Mouse (Mus musculus) left cerebral cortex, postnatal 14 days (tissue): ENCODE data around the gene Mapk8ip3. TPM values are rescaled to one million over a fixed set of nuclear protein-coding genes. Genes with fewer than 3 reads are reported as not detected.

ENCODE experiments used
- DNase-seq, 2 experiments: peaks; one replicate each; pipeline ENCODE4 v3.0.0; 2021 to 2022; ENCODE audit warnings: low spot score in 2 of 2, mixed read lengths in 1 of 2
- intact Hi-C: fragments of 180-260 bp; cut with DNase I; formaldehyde crosslinking; loops from one replicate; pipeline ENCODE4 v1.15.1; 2025
- total RNA-seq, 2 experiments: library from RNA; stranded (reverse); gene quantifications; 2 replicates each; pipeline ENCODE4 v1.2.3; 2021

Gene Mapk8ip3
- total RNA-seq, 2 experiments from 2014 or later = 315 to 321 TPM

- intact Hi-C loops = no loop called here
- no peak for DNase-seq
Measured at GRCm38 (mm10) chr17:24856589-24856988, 80.2 kb downstream of the Mapk8ip3 start.

GRCm38 (mm10) chr17:24855838-24856464, 80.8 kb downstream of the Mapk8ip3 start:
- intact Hi-C loops = no loop called here
- DNase-seq = no peak

GRCm38 (mm10) chr17:24851381-24852125, 85.2 kb downstream of the Mapk8ip3 start:
- intact Hi-C loops = no loop called here
- DNase-seq = no peak

GRCm38 (mm10) chr17:24850773-24851127, 86.0 kb downstream of the Mapk8ip3 start:
- intact Hi-C loops = no loop called here
- DNase-seq = no peak

DNA sequence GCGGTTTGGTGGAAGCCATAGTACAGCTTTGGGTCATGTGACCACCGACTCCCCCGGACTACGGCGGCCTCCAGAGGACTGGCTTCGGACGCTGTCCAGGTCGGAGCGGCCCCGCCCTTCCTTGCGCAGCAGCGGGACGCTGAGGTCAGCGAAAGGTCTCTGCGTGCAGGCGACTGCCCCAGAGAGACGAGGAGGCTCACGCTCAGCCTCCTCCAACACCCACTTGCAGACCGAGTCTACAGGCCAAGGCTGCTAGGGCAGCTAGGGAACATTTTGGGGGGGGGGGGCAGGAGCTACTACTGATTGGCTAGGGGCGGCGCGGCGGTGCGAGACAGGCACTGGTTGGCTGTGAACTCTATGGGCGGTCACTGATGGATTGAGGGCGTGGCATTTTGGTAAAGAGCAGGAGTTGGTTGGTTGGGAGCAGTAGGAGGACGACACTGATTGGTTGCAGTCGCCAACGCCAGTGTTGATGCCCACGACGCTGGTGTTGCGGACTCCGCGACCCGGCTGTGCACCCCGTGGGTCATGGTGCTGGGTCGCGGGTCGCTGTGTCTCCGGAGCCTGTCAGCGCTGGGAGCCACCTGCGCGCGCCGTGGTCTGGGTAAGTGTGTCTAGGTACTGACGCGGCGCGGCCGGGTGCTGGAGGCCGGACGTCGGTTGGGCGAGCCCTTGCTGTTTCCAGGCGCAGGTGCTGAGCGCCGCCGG, 86.6 kb downstream of the Mapk8ip3 start, which contains the start of gene Fahd1:
Gene Fahd1, minus strand, starts transcription at position 300 of the 708 bp plus-strand sequence.
- DNase-seq = peak; percentile 96 to 99
- intact Hi-C loops = no loop called here

GRCm38 (mm10) chr17:24849733-24850064, 87.1 kb downstream of the Mapk8ip3 start:
- intact Hi-C loops = no loop called here
- DNase-seq = no peak

DNA sequence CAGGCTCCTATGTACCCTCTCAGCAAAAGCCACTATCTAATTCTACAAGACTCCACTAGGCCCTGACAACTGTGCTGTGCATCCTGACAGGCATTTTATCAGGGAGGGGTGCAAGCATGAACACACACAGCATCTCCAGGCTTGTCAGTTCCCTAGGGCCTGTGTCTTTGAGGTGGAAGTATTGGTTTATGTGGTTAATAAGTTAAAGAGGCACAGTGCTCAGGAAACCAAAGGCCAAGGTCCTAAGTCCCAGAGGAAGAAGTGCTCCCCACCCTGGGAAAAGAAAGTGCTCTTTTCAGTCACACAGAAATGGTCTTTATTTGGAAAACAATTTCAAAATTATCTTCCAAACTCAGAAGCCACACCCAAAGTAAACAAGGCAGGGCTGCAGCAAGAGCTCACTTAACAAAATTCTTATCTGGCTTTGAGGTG, 88.2 kb downstream of the Mapk8ip3 start:
- DNase-seq = no peak
- intact Hi-C loops = no loop called here

DNA sequence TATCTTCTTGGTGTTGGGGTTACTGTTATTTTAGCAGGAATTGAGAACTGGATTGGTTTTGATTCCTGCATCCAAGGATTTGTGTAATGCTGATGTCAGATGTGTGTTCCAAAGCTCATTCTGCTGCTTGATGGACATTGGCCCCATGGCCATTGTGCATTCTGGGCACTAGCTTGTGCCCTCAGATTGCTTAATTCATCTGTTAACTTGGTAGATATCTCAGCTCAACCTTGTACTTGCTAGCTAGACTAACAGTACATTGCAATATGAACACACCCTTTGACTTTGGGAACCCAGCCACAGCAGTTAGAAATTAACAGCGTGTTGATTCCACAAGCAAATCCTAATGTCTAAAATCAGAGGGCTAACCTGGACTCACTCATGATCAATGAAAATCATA, 89.4 kb downstream of the Mapk8ip3 start:
- no peak for DNase-seq
- intact Hi-C loops = no loop called here

DNA sequence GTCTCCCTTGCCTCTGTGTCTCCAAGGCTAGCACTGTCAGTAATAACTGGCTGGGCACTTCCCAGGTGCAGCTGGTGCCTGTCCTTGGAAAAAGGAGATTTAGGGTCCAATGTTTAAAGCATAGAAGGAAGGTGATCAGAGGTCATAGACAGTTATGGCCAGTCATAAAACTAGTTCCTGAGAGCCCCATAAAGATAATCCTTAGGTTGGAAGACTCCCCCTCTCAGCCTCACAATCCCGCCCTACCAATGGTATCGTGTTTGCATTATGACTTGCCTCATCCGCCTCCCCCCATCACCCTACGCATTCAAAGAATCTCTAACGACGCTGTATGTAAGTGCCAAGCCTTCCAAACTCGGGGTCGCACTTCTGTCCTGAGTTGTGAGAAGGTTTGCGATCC, 92.3 kb downstream of the Mapk8ip3 start:
- intact Hi-C loops = no loop called here
- no peak for DNase-seq

DNA sequence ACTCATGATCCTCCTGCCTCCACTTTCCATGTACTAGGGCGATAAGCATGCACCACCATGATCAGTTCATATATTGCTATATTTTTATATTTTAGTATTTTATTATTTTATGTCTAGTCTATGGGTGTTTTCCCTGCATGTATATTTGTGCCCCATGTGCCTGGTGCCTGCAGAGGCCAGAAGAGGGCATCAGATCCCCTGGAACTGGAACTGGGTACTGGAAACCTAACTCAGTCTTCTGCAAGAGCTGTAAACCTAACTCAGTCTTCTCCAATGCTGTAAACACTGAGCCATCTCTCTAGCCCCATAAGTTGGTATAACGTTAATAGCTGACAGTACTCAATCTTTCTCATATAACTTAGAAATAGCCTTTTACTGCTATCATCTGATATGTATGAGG, 94.1 kb downstream of the Mapk8ip3 start:
- DNase-seq = no peak
- intact Hi-C loops = no loop called here

Other genes starting within 250 kb of the Mapk8ip3 start
- gene Syngr3, start 247.0 kb downstream of the Mapk8ip3 start, total RNA-seq = 100 to 1,000 TPM; 228 to 245 TPM
- 10 to 100 TPM; 19.0 to 19.1 TPM for gene Gfer, start 240.8 kb downstream of the Mapk8ip3 start, total RNA-seq
- gene Noxo1, start 240.7 kb downstream of the Mapk8ip3 start, total RNA-seq = 1 to 10 TPM; 2.5 to 3.6 TPM
- 10 to 100 TPM; 28.5 to 29.2 TPM for gene Tbl3, start 229.3 kb downstream of the Mapk8ip3 start, total RNA-seq
- gene Rnf151, start 218.9 kb downstream of the Mapk8ip3 start, total RNA-seq = not detected
- 100 to 1,000 TPM; 492 to 494 TPM for gene Rps2, start 218.9 kb downstream of the Mapk8ip3 start, total RNA-seq
- 100 to 1,000 TPM; 184 to 189 TPM for gene Ndufb10, start 212.5 kb downstream of the Mapk8ip3 start, total RNA-seq
- gene Rpl3l, start 209.2 kb downstream of the Mapk8ip3 start, total RNA-seq = under 1 TPM; 0.35 to 0.38 TPM
- gene Msrb1, start 200.3 kb downstream of the Mapk8ip3 start, total RNA-seq = 10 to 100 TPM; 38.4 to 38.7 TPM
- gene Hs3st6, start 184.0 kb downstream of the Mapk8ip3 start, total RNA-seq = under 1 TPM; 0.31 to 0.59 TPM
- gene Meiob, start 132.7 kb downstream of the Mapk8ip3 start, total RNA-seq = not detected
- 100 to 1,000 TPM; 120 to 135 TPM for gene Hagh, start 96.8 kb downstream of the Mapk8ip3 start, total RNA-seq
- gene Fahd1, start 86.6 kb downstream of the Mapk8ip3 start, total RNA-seq = 10 to 100 TPM; 15.8 to 19.4 TPM
- not detected for gene Igfals, start 71.0 kb downstream of the Mapk8ip3 start, total RNA-seq
- 10 to 100 TPM; 35.7 to 37.4 TPM for gene Nubp2, start 50.6 kb downstream of the Mapk8ip3 start, total RNA-seq
- gene Spsb3, start 50.3 kb downstream of the Mapk8ip3 start, total RNA-seq = 10 to 100 TPM; 53.5 to 55.5 TPM
- gene Eme2, start 41.9 kb downstream of the Mapk8ip3 start, total RNA-seq = 10 to 100 TPM; 58.1 to 61.6 TPM
- 10 to 100 TPM; 67.5 to 73.1 TPM for gene Mrps34, start 41.9 kb downstream of the Mapk8ip3 start, total RNA-seq
- 10 to 100 TPM; 40.3 to 44.6 TPM for gene Nme3, start 40.5 kb downstream of the Mapk8ip3 start, total RNA-seq
- gene Jpt2, start 23.7 kb upstream of the Mapk8ip3 start, total RNA-seq = 10 to 100 TPM in 1 of 2 experiments, 1 to 10 TPM in 1; 5.3 to 10.4 TPM
- 10 to 100 TPM; 26.0 to 27.9 TPM for gene Cramp1l, start 78.8 kb upstream of the Mapk8ip3 start, total RNA-seq
- 10 to 100 TPM; 19.8 to 22.9 TPM for gene Ift140, start 79.1 kb upstream of the Mapk8ip3 start, total RNA-seq
- 10 to 100 TPM in 1 of 2 experiments, 1 to 10 TPM in 1; 9.5 to 11.9 TPM for gene Tmem204, start 146.6 kb upstream of the Mapk8ip3 start, total RNA-seq
- 10 to 100 TPM; 29.8 to 32.3 TPM for gene Telo2, start 179.0 kb upstream of the Mapk8ip3 start, total RNA-seq
- gene Ptx4, start 183.8 kb upstream of the Mapk8ip3 start, total RNA-seq = 1 to 10 TPM; 1.9 to 2.3 TPM
- gene Clcn7, start 196.4 kb upstream of the Mapk8ip3 start, total RNA-seq = 10 to 100 TPM; 49.7 to 52.2 TPM
- under 1 TPM in 1 of 2 experiments, not detected in 1; 0.24 TPM for gene Ccdc154, start 225.5 kb upstream of the Mapk8ip3 start, total RNA-seq
- not detected for gene Gm38655, start 238.5 kb upstream of the Mapk8ip3 start, total RNA-seq
- gene BC003965, start 247.6 kb upstream of the Mapk8ip3 start, total RNA-seq = 10 to 100 TPM; 18.4 to 20.0 TPM